Mouse (Mus musculus) liver, embryonic 15.5 days (tissue): Measurements from ENCODE around the gene Gnptab. TPM values are rescaled to one million over a fixed set of nuclear protein-coding genes. Genes with fewer than 3 reads are reported as not detected.

Experiments used
- ATAC-seq: fragments of 200-750 bp; cut with Nextera tagmentation; 2 replicates; pipeline ENCODE4 v1.8.0; 2017; ENCODE audit warnings: moderate number of reproducible peaks, mild to moderate bottlenecking, moderate library complexity; ENCODE audit not compliant: insufficient read depth
- H3K27ac ChIP-seq: fragments of 300-500 bp; sonication (generic); replicated peaks from 2 replicates; pipeline ENCODE4 v1.5.1; 2015; ENCODE audit warnings: mild to moderate bottlenecking, inconsistent platforms
- H3K27me3 ChIP-seq: fragments of 300-500 bp; sonication (generic); 2 replicates; pipeline ENCODE4 v1.6.1; 2015; ENCODE audit warnings: mild to moderate bottlenecking, inconsistent platforms
- H3K36me3 ChIP-seq: fragments of 300-500 bp; sonication (generic); replicated peaks from 2 replicates; pipeline ENCODE4 v1.6.1; 2015; ENCODE audit warnings: moderate library complexity, mild to moderate bottlenecking, inconsistent platforms
- H3K4me1 ChIP-seq: fragments of 300-500 bp; sonication (generic); replicated peaks from 2 replicates; pipeline ENCODE4 v1.6.1; 2015; ENCODE audit warnings: inconsistent platforms
- H3K4me2 ChIP-seq: fragments of 300-500 bp; sonication (generic); 2 replicates; pipeline ENCODE4 v1.6.1; 2015; ENCODE audit warnings: moderate library complexity, mild to moderate bottlenecking, inconsistent platforms
- H3K4me3 ChIP-seq: fragments of 300-500 bp; sonication (generic); replicated peaks from 2 replicates; pipeline ENCODE4 v1.5.1; 2015; ENCODE audit warnings: mild to moderate bottlenecking, inconsistent platforms
- H3K9ac ChIP-seq: fragments of 300-500 bp; sonication (generic); 2 replicates; pipeline ENCODE4 v1.6.1; 2015; ENCODE audit warnings: moderate library complexity, mild to moderate bottlenecking, inconsistent platforms
- H3K9me3 ChIP-seq: fragments of 300-500 bp; sonication (generic); replicated peaks from 2 replicates; pipeline ENCODE4 v1.6.1; 2016; ENCODE audit warnings: inconsistent platforms
- WGBS: fragments of 180-500 bp; shearing (Covaris S2); methylation state at CpG from one replicate; pipeline ENCODE4 v1.1.7; 2015; ENCODE audit warnings: mixed read lengths; ENCODE audit not compliant: insufficient replicate concordance; 5-methylcytosine and 5-hydroxymethylcytosine counted together
- polyA plus RNA-seq: library from polyadenylated mRNA; unstranded; fragments of >200 nt; fragmentation: Nextera tagmentation; extraction: Ambion mirVana; gene quantifications from 2 replicates; pipeline ENCODE4 v1.2.1, GENCODE M21; 2015

Gene Gnptab
- polyA plus RNA-seq, 1 experiment from 2014 or later: 2.7 TPM

- H3K9ac ChIP-seq: no peak overlapping the region
- no peaks in the 10 kb centered on the region for H3K4me1 ChIP-seq
- H3K36me3 ChIP-seq: 0 out of 2 replicates have a peak, but pooled peaks cover 4% of the 10 kb centered on the region
- H3K27ac ChIP-seq: no peak overlapping the region
- no peaks in the 10 kb centered on the region for H3K9me3 ChIP-seq
- no peak for ATAC-seq
- no peaks in the 10 kb centered on the region for H3K27me3 ChIP-seq
- WGBS: 78% methylated on average over 17 of the region's 17 CpGs
- H3K4me3 ChIP-seq: no peak overlapping the region
- no peak overlapping the region for H3K4me2 ChIP-seq
Observed at GRCm38 (mm10) chr10:88412290-88412995, 33.5 kb downstream of the Gnptab start.

- H3K4me2 ChIP-seq: no peak overlapping the region
- no peak overlapping the region for H3K4me3 ChIP-seq
- H3K9me3 ChIP-seq: no peaks in the 10 kb centered on the region
- no peaks in the 10 kb centered on the region for H3K4me1 ChIP-seq
- no peak overlapping the region for H3K27ac ChIP-seq
- no peaks in the 10 kb centered on the region for H3K27me3 ChIP-seq
- 64% methylated on average over 5 of the region's 5 CpGs for WGBS
- ATAC-seq: no peak
- H3K9ac ChIP-seq: no peak overlapping the region
- 0 out of 2 replicates have a peak, but pooled peaks cover 12% of the 10 kb centered on the region for H3K36me3 ChIP-seq
Observed at GRCm38 (mm10) chr10:88417686-88418085, 38.8 kb downstream of the Gnptab start.

- Histone ChIP-seq H3K4me2 (no peak overlapping the region), H3K27me3 (no peaks in the 10 kb centered on the region), H3K9me3 (no peaks in the 10 kb centered on the region), H3K36me3 (0 out of 2 replicates have a peak, but pooled peaks cover 8% of the 10 kb centered on the region), H3K4me3 (no peak overlapping the region), H3K4me1 (no peaks in the 10 kb centered on the region), H3K9ac (no peak overlapping the region), H3K27ac (no peak overlapping the region)
- ATAC-seq: no peak
- 63% methylated on average over 11 of the region's 11 CpGs for WGBS
Observed at GRCm38 (mm10) chr10:88420141-88420541, 41.2 kb downstream of the Gnptab start.

GRCm38 (mm10) chr10:88420655-88421435, 41.9 kb downstream of the Gnptab start:
- Histone ChIP-seq H3K4me1 (no peaks in the 10 kb centered on the region), H3K27me3 (no peaks in the 10 kb centered on the region), H3K36me3 (0 out of 2 replicates have a peak, but pooled peaks cover 8% of the 10 kb centered on the region), H3K4me2 (no peak overlapping the region), H3K9ac (no peak overlapping the region), H3K4me3 (no peak overlapping the region), H3K9me3 (no peaks in the 10 kb centered on the region), H3K27ac (no peak overlapping the region)
- WGBS: 70% methylated on average over 19 of the region's 19 CpGs
- no peak for ATAC-seq

- Histone ChIP-seq H3K9me3 (no peaks in the 10 kb centered on the region), H3K27me3 (no peaks in the 10 kb centered on the region), H3K4me3 (no peak overlapping the region), H3K4me2 (no peak overlapping the region), H3K4me1 (no peaks in the 10 kb centered on the region), H3K36me3 (peaks cover 14% of the 10 kb centered on the region; the same call in 1 of the 2 replicates), H3K27ac (no peak overlapping the region), H3K9ac (no peak overlapping the region)
- ATAC-seq: no peak
- whole genome bisulfite sequencing: 78% methylated on average over 2 of the region's 2 CpGs
Observed at GRCm38 (mm10) chr10:88426158-88426816, 47.4 kb downstream of the Gnptab start.

- Histone ChIP-seq H3K36me3 (peaks cover 15% of the 10 kb centered on the region; the same call in 1 of the 2 replicates), H3K9ac (no peak overlapping the region), H3K27ac (no peak overlapping the region), H3K4me2 (no peak overlapping the region), H3K9me3 (no peaks in the 10 kb centered on the region), H3K4me1 (no peaks in the 10 kb centered on the region), H3K4me3 (no peak overlapping the region), H3K27me3 (no peaks in the 10 kb centered on the region)
- 42% methylated on average over 5 of the region's 5 CpGs for WGBS
- no peak for ATAC-seq
Observed at GRCm38 (mm10) chr10:88426896-88427295, 48.0 kb downstream of the Gnptab start.

- WGBS: 80% methylated on average over 6 of the region's 6 CpGs
- H3K9ac ChIP-seq: no peak overlapping the region
- no peaks in the 10 kb centered on the region for H3K4me1 ChIP-seq
- no peak overlapping the region for H3K4me3 ChIP-seq
- ATAC-seq: no peak
- H3K27me3 ChIP-seq: no peaks in the 10 kb centered on the region
- H3K27ac ChIP-seq: no peak overlapping the region
- no peak overlapping the region for H3K4me2 ChIP-seq
- H3K9me3 ChIP-seq: no peaks in the 10 kb centered on the region
- H3K36me3 ChIP-seq: peaks cover 22% of the 10 kb centered on the region; the same call in 1 of the 2 replicates
Observed at GRCm38 (mm10) chr10:88427998-88428397, 49.1 kb downstream of the Gnptab start.

GRCm38 (mm10) chr10:88441224-88441623, 62.3 kb downstream of the Gnptab start:
- Histone ChIP-seq H3K27ac (no peak overlapping the region), H3K9me3 (no peaks in the 10 kb centered on the region), H3K9ac (no peak overlapping the region), H3K27me3 (no peaks in the 10 kb centered on the region), H3K4me1 (no peaks in the 10 kb centered on the region), H3K4me2 (no peak overlapping the region), H3K36me3 (peaks cover 32% of the 10 kb centered on the region), H3K4me3 (no peak overlapping the region)
- no peak for ATAC-seq
- 71% methylated on average over 6 of the region's 6 CpGs for WGBS

GRCm38 (mm10) chr10:88451221-88451620, 72.3 kb downstream of the Gnptab start:
- no peaks in the 10 kb centered on the region for H3K27me3 ChIP-seq
- no peak overlapping the region for H3K9ac ChIP-seq
- no peaks in the 10 kb centered on the region for H3K36me3 ChIP-seq
- ATAC-seq: no peak
- H3K4me1 ChIP-seq: no peaks in the 10 kb centered on the region
- H3K27ac ChIP-seq: no peak overlapping the region
- no peaks in the 10 kb centered on the region for H3K9me3 ChIP-seq
- WGBS: 63% methylated on average over 2 of the region's 2 CpGs
- no peak overlapping the region for H3K4me2 ChIP-seq
- no peak overlapping the region for H3K4me3 ChIP-seq

GRCm38 (mm10) chr10:88451990-88452389, 73.1 kb downstream of the Gnptab start:
- Histone ChIP-seq H3K9ac (no peak overlapping the region), H3K4me1 (no peaks in the 10 kb centered on the region), H3K27me3 (no peaks in the 10 kb centered on the region), H3K9me3 (no peaks in the 10 kb centered on the region), H3K27ac (no peak overlapping the region), H3K4me2 (no peak overlapping the region), H3K36me3 (no peaks in the 10 kb centered on the region), H3K4me3 (no peak overlapping the region)
- WGBS: 65% methylated on average over 6 of the region's 6 CpGs
- ATAC-seq: no peak

GRCm38 (mm10) chr10:88457816-88458215, 78.9 kb downstream of the Gnptab start:
- Histone ChIP-seq H3K9ac (no peak overlapping the region), H3K9me3 (no peaks in the 10 kb centered on the region), H3K27ac (no peak overlapping the region), H3K4me1 (no peaks in the 10 kb centered on the region), H3K4me2 (no peak overlapping the region), H3K27me3 (no peaks in the 10 kb centered on the region), H3K36me3 (no peaks in the 10 kb centered on the region), H3K4me3 (no peak overlapping the region)
- ATAC-seq: no peak
- 31% methylated on average over 6 of the region's 6 CpGs for WGBS
